Mouse (Mus musculus): Measurements from ENCODE around the gene Gm36245. TPM values are rescaled to one million over a fixed set of nuclear protein-coding genes. Genes with fewer than 3 reads are reported as not detected.
"Not testable (repeated sequence)": the region's sequence is repeated elsewhere in the genome, so short reads cannot be mapped to it uniquely, and the experiment has no call there.

Gene Gm36245
- total RNA-seq (2022), result not detected

DNA sequence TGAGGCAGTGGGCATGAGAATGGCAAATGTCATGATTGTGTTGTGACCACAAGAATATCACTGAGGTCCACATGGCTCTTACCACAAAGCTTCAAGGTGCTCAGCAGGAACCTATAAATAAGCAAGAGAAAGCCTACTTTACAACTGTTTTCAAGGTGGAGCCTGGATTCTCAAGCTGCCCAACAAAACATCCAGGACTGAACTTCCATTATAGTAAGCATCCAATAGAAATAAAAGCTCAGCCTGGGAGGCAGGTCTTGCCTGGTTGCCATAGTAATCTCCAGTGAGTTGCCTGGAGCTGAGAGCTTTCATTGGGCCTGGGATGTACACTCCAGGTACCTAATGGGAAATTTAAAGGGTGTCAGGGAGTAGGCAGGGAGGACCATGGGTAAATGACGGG, at the start of gene Gm36245:
Gene Gm36245 (plus strand): TSS at position 301 of the 400 bp plus-strand sequence.
- DNase-seq (ENCODE audit: low spot score in 2 of 2), result no peak

DNA sequence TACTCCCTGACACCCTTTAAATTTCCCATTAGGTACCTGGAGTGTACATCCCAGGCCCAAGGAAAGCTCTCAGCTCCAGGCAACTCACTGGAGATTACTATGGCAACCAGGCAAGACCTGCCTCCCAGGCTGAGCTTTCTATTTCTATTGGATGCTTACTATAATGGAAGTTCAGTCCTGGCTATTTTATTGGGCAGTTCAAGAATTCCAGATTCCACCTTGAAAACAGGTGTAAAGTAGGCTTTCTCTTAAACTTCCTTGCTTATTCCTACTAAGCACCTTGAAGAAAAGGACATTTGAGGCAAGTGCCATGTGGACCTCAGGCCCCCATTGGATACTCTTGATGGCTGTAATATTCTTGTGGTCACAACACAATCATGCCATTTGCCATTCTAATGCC, 37.3 kb upstream of the Gm36245 start, which contains the start of gene 1700025B11Rik:
Gene 1700025B11Rik (minus strand): TSS at position 101 of the 400 bp plus-strand sequence.
- no peak for DNase-seq (ENCODE audit: low spot score in 2 of 2)

DNA sequence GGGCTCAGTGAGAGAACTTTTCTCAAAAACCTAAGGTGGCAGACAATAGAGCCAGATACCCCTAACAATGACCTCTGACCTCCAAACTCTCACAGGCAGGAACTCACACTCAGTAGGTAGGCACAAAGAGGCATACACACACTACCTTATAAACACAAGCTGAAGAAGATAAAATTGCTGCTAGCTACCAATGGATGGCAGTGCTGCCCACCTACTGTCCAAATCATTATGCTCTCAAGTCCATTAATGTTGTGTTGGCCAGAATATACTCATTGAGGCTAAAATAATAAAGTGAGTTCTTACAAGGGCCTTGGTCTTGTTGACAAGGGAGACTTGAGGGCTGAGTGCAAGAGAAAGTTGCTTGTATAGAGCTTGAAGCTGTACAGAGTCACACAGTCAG, 35.8 kb upstream of the Gm36245 start:
- no peak for DNase-seq (ENCODE audit: low spot score in 2 of 2)

DNA sequence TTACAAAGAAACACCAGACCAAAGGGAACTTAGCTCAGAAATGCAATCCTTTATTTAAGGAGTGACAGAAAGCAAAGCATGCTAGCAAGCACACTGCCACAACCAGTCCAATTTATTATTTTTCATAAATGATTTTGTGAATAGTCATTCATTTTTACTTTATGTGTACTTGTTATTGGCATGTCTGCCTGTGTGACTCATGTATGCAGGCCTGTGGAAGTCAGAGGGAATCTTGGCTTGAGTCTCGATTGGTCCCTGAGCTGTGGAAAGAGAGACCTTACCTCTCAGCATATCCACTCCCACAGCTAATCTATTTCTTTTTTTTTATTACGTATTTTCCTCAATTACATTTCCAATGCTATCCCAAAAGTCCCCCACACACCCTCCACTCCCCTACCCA, 20.3 kb upstream of the Gm36245 start:
- no peak for DNase-seq (ENCODE audit: low spot score in 2 of 2)

GRCm38 (mm10) chr15:77579311-77579710, 19.7 kb upstream of the Gm36245 start:
- no peak for DNase-seq (ENCODE audit: low spot score in 2 of 2)

GRCm38 (mm10) chr15:77581681-77582080, 17.4 kb upstream of the Gm36245 start:
- no peak for DNase-seq (ENCODE audit: low spot score in 2 of 2)

DNA sequence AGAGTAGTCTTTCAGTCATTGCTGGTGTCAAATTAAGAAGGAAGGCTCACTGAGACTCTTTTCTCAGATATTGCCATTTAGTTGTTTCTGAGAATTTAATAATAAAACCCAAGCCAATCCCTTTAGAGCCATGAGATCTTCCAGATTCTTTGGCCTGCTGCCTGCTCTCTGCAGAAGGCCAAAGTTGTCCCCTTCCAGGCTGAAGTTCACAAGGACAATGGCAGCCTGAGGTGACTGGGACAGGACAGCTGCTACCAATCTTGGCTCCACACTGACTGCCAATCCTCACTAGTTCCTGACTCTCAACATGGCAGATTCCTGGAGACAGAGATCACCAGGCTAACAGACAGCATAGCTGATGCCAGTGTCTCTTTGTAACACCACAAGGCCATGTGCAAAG, 12.0 kb upstream of the Gm36245 start:
- no peak for DNase-seq (ENCODE audit: low spot score in 2 of 2)

GRCm38 (mm10) chr15:77588981-77589380, 10.1 kb upstream of the Gm36245 start:
- no peak for DNase-seq (ENCODE audit: low spot score in 2 of 2)

- DNase-seq (ENCODE audit: low spot score in 2 of 2), result no peak
Observed at GRCm38 (mm10) chr15:77590881-77591280, 8.2 kb upstream of the Gm36245 start.

- no peak for DNase-seq (ENCODE audit: low spot score in 2 of 2)
Observed at GRCm38 (mm10) chr15:77593557-77593956, 5.5 kb upstream of the Gm36245 start.

DNA sequence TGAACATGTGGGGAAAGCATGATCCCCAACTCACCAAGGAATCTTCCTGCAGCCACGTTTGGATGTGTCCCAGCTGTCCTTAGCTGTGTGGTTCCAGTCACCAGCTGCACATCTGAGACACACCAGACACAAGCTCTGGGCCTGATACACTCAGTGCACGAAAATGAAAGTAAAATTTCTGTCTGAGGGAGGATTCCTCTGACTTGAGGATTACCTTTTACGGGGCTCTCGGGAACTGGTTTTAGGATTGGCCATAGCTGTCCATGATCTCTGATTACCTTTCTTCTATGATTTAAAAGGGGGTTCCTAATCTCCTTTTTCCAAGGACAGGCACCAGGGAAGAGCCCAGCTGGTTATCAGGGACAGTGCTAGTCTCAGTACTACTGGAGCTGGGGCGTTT, 3.1 kb upstream of the Gm36245 start, which contains the start of gene Apol10b:
Gene Apol10b (minus strand): TSS at position 165 of the 400 bp plus-strand sequence.
- no peak for DNase-seq (ENCODE audit: low spot score in 2 of 2)

DNA sequence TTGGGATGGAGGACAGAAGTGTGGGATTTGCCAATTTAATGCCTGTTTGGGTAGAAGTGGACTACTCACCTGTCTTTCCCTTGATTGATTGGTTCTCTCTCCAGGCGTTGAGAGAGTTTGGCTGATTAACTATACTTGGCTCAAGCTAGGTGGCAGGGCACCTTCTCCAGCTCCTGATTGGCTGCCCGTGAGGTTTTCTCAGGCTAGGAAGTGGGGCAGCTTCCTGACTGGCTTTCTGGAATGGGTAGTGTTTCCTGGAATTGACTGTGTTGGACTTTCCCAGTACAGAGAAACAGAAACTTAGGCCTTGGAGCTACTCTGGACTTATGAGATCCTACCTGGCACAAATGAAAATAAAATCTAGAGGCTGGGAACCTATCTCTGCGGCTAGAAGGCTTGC, 629 bp upstream of the Gm36245 start:
- no peak for DNase-seq (ENCODE audit: low spot score in 2 of 2)

DNA sequence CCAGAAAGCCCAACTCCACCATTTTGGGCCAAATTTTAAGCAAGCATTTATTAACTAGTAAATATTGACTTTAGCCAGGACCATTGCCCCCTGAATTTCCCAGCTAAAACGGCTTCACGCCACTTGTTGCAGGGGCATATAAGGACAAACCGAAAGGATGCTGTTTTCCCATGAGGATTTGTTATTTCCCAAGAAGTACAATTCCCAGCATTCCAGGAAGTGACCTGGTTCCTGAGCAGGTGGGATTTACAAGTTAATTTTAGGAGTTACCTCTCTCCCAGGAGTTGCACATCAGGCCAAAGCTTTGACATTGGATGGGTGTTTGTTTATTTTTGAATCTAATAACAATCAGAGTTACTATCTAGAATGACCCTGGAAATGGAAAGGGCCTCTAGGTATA, 7.0 kb downstream of the Gm36245 start:
- no peak for DNase-seq (ENCODE audit: low spot score in 2 of 2)

DNA sequence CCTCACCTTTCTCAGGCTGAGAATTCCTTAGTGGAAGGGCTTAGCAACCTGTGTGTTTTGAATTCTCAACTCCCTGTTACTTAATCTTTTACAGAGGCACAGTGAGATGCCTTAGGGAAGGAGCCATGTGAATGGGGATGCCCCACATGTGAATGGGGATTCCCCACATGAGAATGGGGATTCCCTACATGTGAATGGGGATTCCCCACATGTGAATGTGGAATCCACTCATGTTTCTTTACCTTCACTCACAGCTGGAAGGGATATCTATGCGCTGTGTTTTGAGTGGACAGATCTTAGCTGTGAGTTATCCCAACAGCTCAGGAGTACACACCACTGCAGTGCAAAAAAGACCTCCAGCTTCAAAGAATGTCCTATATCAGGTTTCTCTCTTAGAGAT, 25.7 kb downstream of the Gm36245 start:
- DNase-seq (ENCODE audit: low spot score in 2 of 2), result no peak

DNA sequence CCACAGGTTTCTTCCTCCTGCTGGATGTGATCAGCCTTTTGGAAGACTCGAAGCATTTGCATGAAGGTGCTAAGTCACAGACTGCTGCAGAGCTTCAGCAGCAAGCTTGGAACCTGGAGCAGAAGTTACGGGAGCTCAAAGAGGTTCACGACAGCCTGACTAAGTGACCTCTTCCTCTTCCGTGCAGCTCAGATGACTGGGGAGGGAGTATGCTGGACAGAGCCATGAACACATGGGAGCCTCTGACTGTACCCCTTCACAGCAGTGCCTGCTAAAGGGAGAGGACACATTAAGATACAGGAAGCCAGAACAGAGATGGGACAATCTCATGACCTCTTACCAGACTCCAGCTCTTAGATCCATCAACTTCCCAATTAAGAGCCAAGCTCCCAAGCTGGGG, 27.4 kb downstream of the Gm36245 start:
- DNase-seq (ENCODE audit: low spot score in 2 of 2), result not testable (repeated sequence)

GRCm38 (mm10) chr15:77628647-77629046, 29.6 kb downstream of the Gm36245 start:
- not testable (repeated sequence) for DNase-seq (ENCODE audit: low spot score in 2 of 2)

DNA sequence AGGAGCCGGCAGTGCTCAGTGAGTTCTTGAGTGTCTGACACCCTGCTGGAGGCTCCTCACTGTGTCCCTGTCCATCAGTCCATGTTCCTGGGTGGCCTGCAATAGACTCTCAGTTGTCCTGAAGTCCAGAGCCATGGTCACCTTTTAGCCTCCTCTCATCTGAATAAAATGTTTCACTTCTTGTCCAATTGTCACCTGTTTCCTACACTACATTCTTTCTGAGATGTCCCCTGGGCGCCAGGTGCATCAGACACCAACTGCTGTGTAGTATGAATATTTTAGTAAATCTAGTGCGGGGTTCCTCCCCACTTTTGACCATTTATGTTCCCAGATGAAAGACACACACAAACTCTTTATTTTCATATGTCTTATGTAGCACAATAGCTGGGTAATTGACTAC, 30.8 kb downstream of the Gm36245 start:
- not testable (repeated sequence) for DNase-seq (ENCODE audit: low spot score in 2 of 2)

DNA sequence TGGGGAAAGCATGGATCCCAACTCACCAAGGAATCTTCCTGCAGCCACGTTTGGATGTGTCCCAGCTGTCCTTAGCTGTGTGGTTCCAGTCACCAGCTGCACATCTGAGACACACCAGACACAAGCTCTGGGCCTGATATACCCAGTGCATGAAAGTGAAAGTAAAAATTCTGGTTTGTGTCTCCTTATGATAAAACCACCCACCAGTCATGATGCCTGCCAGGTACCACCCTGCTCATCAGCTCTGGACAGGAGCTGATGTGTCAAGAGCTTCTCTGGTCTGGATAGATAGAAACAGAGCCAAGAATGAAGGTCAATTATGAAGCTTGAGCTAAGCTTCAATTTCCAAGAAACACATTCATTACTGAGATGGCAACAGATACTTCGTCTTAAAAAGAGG, 44.1 kb downstream of the Gm36245 start, which contains the start of gene Apol11b:
Gene Apol11b (minus strand): TSS at position 111 of the 400 bp plus-strand sequence.
- DNase-seq (ENCODE audit: low spot score in 2 of 2), result not testable (repeated sequence)

GRCm38 (mm10) chr15:77651143-77651542, 52.1 kb downstream of the Gm36245 start:
- DNase-seq (ENCODE audit: low spot score in 2 of 2), result not testable (repeated sequence)

Other genes starting within 250 kb of the Gm36245 start
- gene Apol7a, start 200.1 kb upstream of the Gm36245 start, total RNA-seq (2022), result under 1 TPM; 0.18 to 0.48 (median 0.29) TPM
- under 1 TPM in 2 of 4 experiments, not detected in 2; 0.26 to 0.71 TPM for gene Apol9a, start 188.1 kb upstream of the Gm36245 start, total RNA-seq (2022)
- under 1 TPM in 3 of 4 experiments, not detected in 1; 0.25 to 0.67 (median 0.42) TPM for gene Apol7b, start 151.8 kb upstream of the Gm36245 start, total RNA-seq (2022)
- not detected for gene Apol10a, start 122.2 kb upstream of the Gm36245 start, total RNA-seq (2022)
- not detected for gene Apol11a, start 91.0 kb upstream of the Gm36245 start, total RNA-seq (2022)
- gene Apol7c, start 65.9 kb upstream of the Gm36245 start, total RNA-seq (2022), result not detected
- gene 1700025B11Rik, start 37.4 kb upstream of the Gm36245 start, total RNA-seq (2022), result not detected
- under 1 TPM in 3 of 4 experiments, not detected in 1; 0.25 to 0.33 (median 0.27) TPM for gene Apol10b, start 3.1 kb upstream of the Gm36245 start, total RNA-seq (2022)
- gene Apol11b, start 44.0 kb downstream of the Gm36245 start, total RNA-seq (2022), result under 1 TPM in 3 of 4 experiments, not detected in 1; 0.19 to 0.36 (median 0.20) TPM
- gene Apol7e, start 99.6 kb downstream of the Gm36245 start, total RNA-seq (2022), result not detected
- not detected for gene Apol9b, start 129.8 kb downstream of the Gm36245 start, total RNA-seq (2022)
- 1 to 10 TPM; 6.6 to 8.0 (median 7.3) TPM for gene Apol8, start 157.7 kb downstream of the Gm36245 start, total RNA-seq (2022)
- gene Myh9, start 242.9 kb downstream of the Gm36245 start, total RNA-seq (2022), result 10 to 100 TPM; 65.9 to 77.7 (median 71.1) TPM